Mouse (Mus musculus) bone marrow macrophage, adult 2 months (primary cell): ENCODE measurements around the gene Rab7. TPM values are rescaled to one million over a fixed set of nuclear protein-coding genes. Genes with fewer than 3 reads are reported as not detected.

Experiments used
- H3K27ac ChIP-seq: 2 replicates; pipeline ENCODE4 v1.5.1; 2012; ENCODE audit warnings: low read depth, low read length; ENCODE audit not compliant: insufficient read depth
- H3K4me1 ChIP-seq: 2 replicates; pipeline ENCODE4 v1.6.1; 2012; ENCODE audit warnings: low read length; ENCODE audit not compliant: control insufficient read depth, insufficient read depth
- H3K4me3 ChIP-seq: 2 replicates; pipeline ENCODE4 v1.5.1; 2012; ENCODE audit warnings: mild to moderate bottlenecking, low read length, moderate library complexity; ENCODE audit not compliant: insufficient read depth
- CTCF ChIP-seq: IDR thresholded peaks from 2 replicates; pipeline ENCODE4 v1.5.1; 2012; ENCODE audit warnings: low read depth, mild to moderate bottlenecking, low read length, moderate library complexity
- POLR2A ChIP-seq: IDR thresholded peaks from 2 replicates; pipeline ENCODE4 v1.6.1; 2012; ENCODE audit warnings: mild to moderate bottlenecking, low read depth, low read length, borderline replicate concordance
- polyA plus RNA-seq: library from polyadenylated mRNA; stranded (reverse); fragments of >200 nt; gene quantifications from 2 replicates; pipeline ENCODE4 v1.2.4, GENCODE M21; 2012; ENCODE audit not compliant: missing spikeins, insufficient read depth, insufficient read length

Gene Rab7
- polyA plus RNA-seq, result 475 and 476 TPM in 2 replicates

DNA sequence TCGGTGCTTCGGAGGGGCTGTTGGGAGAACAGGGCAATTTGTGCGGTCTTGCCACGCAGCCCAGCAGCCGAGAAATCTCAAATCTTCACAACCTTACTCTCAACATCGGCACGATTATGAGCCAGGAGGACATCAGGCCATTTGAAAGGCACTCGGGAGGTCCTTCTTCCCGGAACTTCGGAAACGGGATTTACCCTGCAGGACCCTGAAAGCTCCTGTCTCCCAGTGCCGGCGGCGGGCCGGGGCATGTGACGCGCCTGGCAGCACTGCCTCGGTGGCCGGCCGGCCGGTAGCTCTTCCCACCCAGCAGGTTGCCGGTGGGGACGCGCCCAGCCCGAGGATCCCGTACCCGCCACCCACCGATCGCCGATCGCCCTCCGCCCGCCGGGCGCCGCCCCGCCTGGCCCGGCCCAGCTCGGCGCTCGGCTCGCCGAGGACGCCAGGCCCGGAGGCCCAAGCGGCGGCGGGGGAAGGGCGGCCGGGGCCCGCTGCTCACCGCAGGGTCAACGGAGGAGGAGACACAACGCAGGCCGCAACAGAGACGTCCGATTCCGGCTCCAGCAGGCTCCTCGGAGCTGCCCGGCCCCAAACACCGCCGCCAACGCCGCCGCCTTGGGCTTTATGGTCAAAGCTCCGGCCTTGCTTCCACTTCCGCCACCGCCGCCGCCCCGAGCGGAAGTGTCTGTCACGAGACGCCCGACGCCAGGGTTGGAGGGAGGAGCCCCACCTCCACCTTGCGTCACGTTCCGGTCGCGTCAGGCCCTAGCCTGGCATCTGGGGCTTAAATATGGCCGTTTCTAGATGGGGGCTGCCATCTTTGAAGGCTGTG lies at the start of gene Rab7:
Rab7 (minus strand) TSS at position 694 of the 829 bp plus-strand sequence.
- H3K4me1 ChIP-seq, result peaks cover 41% of the 10 kb centered on the region
- H3K27ac ChIP-seq, result peak within 1 kb of the TSS; percentile 65
- H3K4me3 ChIP-seq, result peak within 1 kb of the TSS; percentile 83
- TF ChIP-seq CTCF, result no peak
- TF ChIP-seq POLR2A, result peak; percentile 73

DNA sequence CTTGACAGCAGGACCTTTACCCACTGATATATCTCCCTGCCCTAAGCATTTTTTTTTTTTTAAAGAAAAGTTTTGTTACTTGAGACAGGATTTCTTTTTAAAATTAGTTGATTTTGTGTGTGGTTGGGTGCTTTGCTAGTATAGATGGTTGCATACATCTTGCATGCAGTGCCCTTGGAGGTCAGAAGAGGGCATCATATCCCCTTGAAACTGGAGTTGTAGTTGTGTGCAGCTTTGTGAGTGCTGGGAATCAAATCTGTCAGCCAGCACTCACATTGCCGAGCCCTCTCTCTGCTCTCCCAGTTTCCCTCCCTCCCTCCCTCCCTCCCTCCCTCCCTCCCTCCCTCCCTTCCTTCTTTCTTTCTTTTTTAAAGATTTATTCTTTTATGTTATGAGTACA lies 43.9 kb upstream of the Rab7 start:
- H3K27ac ChIP-seq, result no peak overlapping the region
- peaks cover 14% of the 10 kb centered on the region for H3K4me1 ChIP-seq
- H3K4me3 ChIP-seq, result no peak overlapping the region
- TF ChIP-seq POLR2A (no peak), CTCF (no peak)

GRCm38 (mm10) chr6:88084278-88085151 lies 39.4 kb upstream of the Rab7 start, which contains the start of gene Rpn1:
Gene Rpn1, plus strand, starts transcription at chr6:88084482.
- Histone ChIP-seq H3K27ac (peak within 1 kb of the TSS; percentile 39), H3K4me1 (peaks cover 18% of the 10 kb centered on the region)
- TF ChIP-seq CTCF (no peak), POLR2A (no peak)

DNA sequence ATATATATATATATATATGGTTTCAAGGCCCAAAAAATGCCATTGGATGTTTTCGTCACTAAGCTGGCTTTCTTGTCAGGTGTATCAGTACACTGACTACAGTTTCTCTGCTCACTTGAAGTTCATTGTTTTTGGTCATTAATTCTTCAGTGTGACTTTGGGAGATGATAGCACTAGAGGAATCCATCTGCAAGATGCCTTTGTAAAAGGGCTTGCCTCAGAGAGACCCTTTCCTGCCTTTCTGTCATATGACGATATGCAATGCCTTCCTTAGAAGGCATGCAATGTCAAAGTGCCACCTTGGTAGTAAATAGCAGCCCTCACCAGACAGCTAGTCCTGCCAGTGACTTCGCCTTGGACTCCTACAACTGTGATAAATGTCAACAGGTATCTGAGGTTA lies 38.6 kb upstream of the Rab7 start:
- Histone ChIP-seq H3K4me3 (peak overlapping the region; percentile 11; the same call in 1 of the 2 replicates), H3K27ac (0 out of 2 replicates have a peak overlapping the region, but pooled peaks have one; percentile 4)

More at GRCm38 (mm10) chr6:88084278-88085151, 39.4 kb upstream of the Rab7 start, which contains the start of gene Rpn1:
- H3K4me3 ChIP-seq, result peak within 1 kb of the TSS; percentile 99

DNA sequence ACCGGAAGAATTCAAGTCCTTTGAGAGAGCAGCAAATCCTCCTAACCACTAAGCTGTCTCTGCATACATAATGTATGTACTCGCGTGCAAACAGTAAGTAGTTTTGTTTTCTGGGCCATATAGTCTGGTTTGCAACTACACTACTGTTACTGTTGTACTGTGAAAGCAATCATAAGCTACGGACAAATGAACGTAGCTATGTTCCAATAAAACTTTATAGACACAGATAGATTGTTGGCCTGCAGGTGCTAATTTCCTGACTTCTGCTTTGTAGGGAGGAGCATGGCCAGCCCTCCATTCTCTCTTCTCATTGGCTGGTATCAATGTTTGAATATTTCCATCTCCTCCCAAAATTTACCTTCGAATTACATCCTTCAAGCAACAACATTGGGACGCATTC lies 38.0 kb upstream of the Rab7 start:
- H3K4me3 ChIP-seq, result no peak overlapping the region
- no peak overlapping the region for H3K27ac ChIP-seq
- TF ChIP-seq CTCF (no peak), POLR2A (no peak)
- peaks cover 18% of the 10 kb centered on the region for H3K4me1 ChIP-seq

More for the DNA sequence above, 38.6 kb upstream of the Rab7 start:
- peaks cover 18% of the 10 kb centered on the region for H3K4me1 ChIP-seq
- no peak for TF ChIP-seq POLR2A
- TF ChIP-seq CTCF, result no peak

DNA sequence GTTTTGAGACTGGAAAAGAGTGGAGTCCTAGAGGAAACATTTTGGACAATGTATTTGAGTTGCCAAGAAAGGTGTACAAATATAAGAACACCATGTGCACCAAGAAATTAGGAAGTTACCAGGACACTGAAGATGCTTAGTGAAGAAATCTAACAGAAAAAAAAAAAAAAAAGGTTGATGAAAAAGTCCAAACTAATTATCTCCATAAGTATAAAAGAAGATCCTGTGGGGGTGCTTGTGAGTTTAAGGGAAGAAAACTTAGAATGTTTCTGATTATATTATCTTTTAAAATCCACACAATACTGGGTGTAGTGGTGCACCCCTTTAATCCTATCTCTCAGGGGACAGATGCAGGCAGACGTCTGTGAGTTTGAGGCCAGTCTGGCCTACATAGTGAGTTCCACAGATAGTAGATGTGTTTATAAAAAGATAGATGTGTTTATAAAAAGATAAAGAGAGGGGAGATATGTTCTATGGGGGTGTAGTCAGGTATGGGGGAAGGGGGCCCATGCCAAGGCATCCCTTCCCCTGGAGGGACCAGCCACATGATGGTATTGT lies 31.0 kb upstream of the Rab7 start:
- H3K4me1 ChIP-seq, result peaks cover 10% of the 10 kb centered on the region
- TF ChIP-seq CTCF (no peak), POLR2A (no peak)
- H3K4me3 ChIP-seq, result no peak overlapping the region
- H3K27ac ChIP-seq, result peak overlapping the region; percentile 68; the same call in 1 of the 2 replicates

- TF ChIP-seq CTCF (peak; percentile 59; the same call in 1 of the 2 replicates), POLR2A (no peak)
- H3K4me3 ChIP-seq, result peak overlapping the region; percentile 54
- peak overlapping the region; percentile 80 for H3K27ac ChIP-seq
- H3K4me1 ChIP-seq, result peaks cover 21% of the 10 kb centered on the region
Measured at GRCm38 (mm10) chr6:88074752-88075554, 29.9 kb upstream of the Rab7 start.

DNA sequence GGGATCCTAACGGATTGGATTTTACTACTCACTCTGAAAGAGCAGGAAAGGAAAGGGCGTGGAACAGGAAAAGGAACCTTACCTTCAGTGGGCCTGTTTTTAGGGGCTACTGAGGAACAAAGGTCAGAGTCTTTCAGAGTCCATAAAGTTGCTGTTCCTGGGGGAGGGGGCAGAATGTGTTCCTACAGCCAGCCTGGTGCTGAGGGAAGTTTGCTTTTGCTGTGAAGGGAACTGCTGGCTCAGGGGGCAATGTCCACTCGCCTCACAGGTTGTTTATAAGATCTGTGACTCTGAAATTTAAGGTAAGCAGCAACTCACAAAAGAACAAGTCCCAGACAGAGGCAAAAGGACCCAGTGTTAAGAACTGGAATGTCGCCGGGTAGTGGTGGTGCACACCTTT lies 26.1 kb upstream of the Rab7 start:
- Histone ChIP-seq H3K27ac (no peak overlapping the region), H3K4me3 (no peak overlapping the region), H3K4me1 (peaks cover 43% of the 10 kb centered on the region)
- TF ChIP-seq POLR2A (no peak), CTCF (no peak)

- peaks cover 47% of the 10 kb centered on the region for H3K4me1 ChIP-seq
- H3K27ac ChIP-seq, result peak overlapping the region; percentile 83
- no peak for TF ChIP-seq CTCF
- TF ChIP-seq POLR2A, result no peak
- H3K4me3 ChIP-seq, result no peak overlapping the region
Measured at GRCm38 (mm10) chr6:88070468-88070867, 25.4 kb upstream of the Rab7 start.
